Mouse (Mus musculus) midbrain, postnatal 0 days (tissue): Measurements from ENCODE around the gene 2310061I04Rik. TPM values are rescaled to one million over a fixed set of nuclear protein-coding genes. Genes with fewer than 3 reads are reported as not detected.

Source experiments
- ATAC-seq: fragments of 200-750 bp; cut with Nextera tagmentation; 2 replicates; pipeline ENCODE4 v1.8.0; 2017; ENCODE audit warnings: moderate number of reproducible peaks, mild to moderate bottlenecking, moderate TSS enrichment, moderate library complexity; ENCODE audit not compliant: low FRiP score
- DNase-seq: peaks from one replicate; pipeline ENCODE4 v3.0.0-alpha.2; 2015; ENCODE audit warnings: low spot score
- H3K27ac ChIP-seq: fragments of 300-500 bp; sonication (generic); 2 replicates; pipeline ENCODE4 v1.5.1; 2014; ENCODE audit warnings: low read depth, mild to moderate bottlenecking, low read length, mixed read lengths
- H3K27me3 ChIP-seq: fragments of 300-500 bp; sonication (generic); 2 replicates; pipeline ENCODE4 v1.6.1; 2014; ENCODE audit warnings: low read length, control low read depth, mixed read lengths; ENCODE audit not compliant: insufficient read depth
- H3K36me3 ChIP-seq: fragments of 300-500 bp; sonication (generic); 2 replicates; pipeline ENCODE4 v1.6.1; 2014; ENCODE audit warnings: low read length, control low read depth, mixed read lengths; ENCODE audit not compliant: insufficient read depth
- H3K4me1 ChIP-seq: fragments of 300-500 bp; sonication (generic); 2 replicates; pipeline ENCODE4 v1.6.1; 2014; ENCODE audit warnings: mild to moderate bottlenecking, control low read depth, antibody characterized with exemption, low read length, mixed read lengths; ENCODE audit not compliant: insufficient read depth
- H3K4me2 ChIP-seq: fragments of 300-500 bp; sonication (generic); 2 replicates; pipeline ENCODE4 v1.6.1; 2014; ENCODE audit warnings: low read depth, mild to moderate bottlenecking, low read length, mixed read lengths; ENCODE audit not compliant: poor library complexity, severe bottlenecking
- H3K4me3 ChIP-seq: fragments of 300-500 bp; sonication (generic); 2 replicates; pipeline ENCODE4 v1.5.1; 2014; ENCODE audit warnings: low read depth, mild to moderate bottlenecking, low read length, moderate library complexity
- H3K9ac ChIP-seq: fragments of 300-500 bp; sonication (generic); replicated peaks from 2 replicates; pipeline ENCODE4 v1.6.1; 2014; ENCODE audit warnings: mild to moderate bottlenecking, low read length, moderate library complexity, mixed read lengths; ENCODE audit not compliant: poor library complexity, severe bottlenecking
- H3K9me3 ChIP-seq: fragments of 300-500 bp; sonication (generic); 2 replicates; pipeline ENCODE4 v1.6.1; 2016; ENCODE audit warnings: low read length, control low read depth
- CTCF ChIP-seq: IDR thresholded peaks from 2 replicates; pipeline ENCODE4 v1.5.1; 2016; ENCODE audit warnings: antibody characterized with exemption, mild to moderate bottlenecking
- WGBS: fragments of 180-500 bp; shearing (Covaris S2); extraction: QIAGEN DNeasy Blood & Tissue Kit; methylation state at CpG from one replicate; pipeline ENCODE4 v1.1.7; 2014; 5-methylcytosine and 5-hydroxymethylcytosine counted together
- polyA plus RNA-seq: library from polyadenylated mRNA; unstranded; fragments of >200 nt; fragmentation: Nextera tagmentation; extraction: Ambion mirVana; gene quantifications from 2 replicates; pipeline ENCODE4 v1.2.1, GENCODE M21; 2015
- total RNA-seq: library from RNA; depleted of rRNA; stranded (reverse); fragments of >200 nt; gene quantifications from 2 replicates; pipeline ENCODE4 v1.2.3, GENCODE M21; 2014

2310061I04Rik gene
- total and polyA plus RNA-seq, 2 experiments from 2014 or later, result 47.7 to 88.3 TPM

DNA sequence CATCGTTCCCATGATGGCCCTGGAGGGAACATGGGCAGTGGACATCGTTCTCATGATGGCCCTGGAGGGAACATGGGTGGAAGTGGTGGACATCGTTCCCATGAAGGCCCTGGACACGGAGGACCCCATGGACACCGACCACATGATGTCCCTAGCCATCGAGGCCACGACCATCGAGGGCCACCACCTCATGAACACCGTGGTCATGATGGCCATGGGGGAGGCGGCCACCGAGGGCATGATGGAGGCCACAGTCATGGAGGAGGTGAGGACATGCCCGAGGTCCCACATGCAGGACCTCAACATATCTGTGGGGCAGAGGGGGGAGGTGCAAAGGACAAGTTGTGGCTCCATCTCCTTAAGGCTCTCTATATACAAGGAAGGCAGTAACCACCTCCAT is 33.4 kb upstream of the 2310061I04Rik start:
- WGBS, result 97% methylated on average over 12 of the region's 12 CpGs
- Histone ChIP-seq H3K4me3 (no peak overlapping the region), H3K9ac (no peak overlapping the region), H3K4me1 (no peaks in the 10 kb centered on the region), H3K4me2 (no peak overlapping the region), H3K27me3 (no peaks in the 10 kb centered on the region), H3K36me3 (peaks cover 41% of the 10 kb centered on the region), H3K9me3 (no peaks in the 10 kb centered on the region), H3K27ac (no peak overlapping the region)
- ATAC-seq (no peak), DNase-seq (no peak)
- TF ChIP-seq CTCF, result no peak

DNA sequence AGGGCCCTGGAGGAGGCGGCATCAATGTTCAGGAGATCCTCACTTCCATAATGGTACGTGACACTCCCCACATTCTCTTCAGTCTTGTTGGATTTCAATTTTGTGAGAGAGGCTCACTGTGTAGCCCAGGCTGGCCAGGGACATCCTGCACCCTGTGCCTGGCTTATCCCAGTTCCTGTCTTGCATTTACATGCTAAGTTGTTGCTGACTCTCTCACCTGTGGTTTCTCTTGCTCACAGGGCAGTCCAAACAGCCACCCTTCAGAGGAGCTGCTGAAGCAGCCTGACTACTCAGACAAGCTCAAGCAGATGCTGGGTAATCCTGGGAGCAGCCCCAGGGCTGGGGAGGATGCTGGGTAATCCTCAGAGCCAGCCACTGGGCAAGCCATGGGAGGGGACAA is 32.3 kb upstream of the 2310061I04Rik start:
- no peak for ATAC-seq
- Histone ChIP-seq H3K27ac (no peak overlapping the region), H3K4me2 (no peak overlapping the region), H3K9ac (no peak overlapping the region), H3K36me3 (peaks cover 49% of the 10 kb centered on the region), H3K4me3 (no peak overlapping the region), H3K9me3 (no peaks in the 10 kb centered on the region), H3K27me3 (no peaks in the 10 kb centered on the region), H3K4me1 (no peaks in the 10 kb centered on the region)
- WGBS, result 100% methylated on average over 2 of the region's 2 CpGs
- no peak for DNase-seq
- TF ChIP-seq CTCF, result no peak

DNA sequence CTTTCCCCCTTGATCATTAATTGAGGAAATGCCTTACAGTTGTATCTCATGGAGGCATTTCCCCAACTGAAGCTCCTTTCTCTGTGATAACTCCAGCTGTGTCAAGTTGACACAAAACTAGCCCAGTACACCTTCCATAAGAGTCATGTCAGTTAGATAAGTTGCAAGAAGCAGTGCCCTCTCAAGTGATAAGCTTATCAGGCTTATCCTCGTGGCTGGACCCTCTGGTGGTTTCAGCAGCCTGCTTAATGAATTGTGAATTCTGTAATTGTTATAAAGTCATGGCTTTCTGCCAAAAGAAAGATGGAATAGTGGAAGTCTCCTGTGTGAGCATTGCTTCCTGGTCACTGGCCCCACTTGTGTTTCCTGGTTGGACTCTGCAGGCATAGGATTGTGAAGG is 30.2 kb upstream of the 2310061I04Rik start:
- Histone ChIP-seq H3K27ac (no peak overlapping the region), H3K4me1 (no peaks in the 10 kb centered on the region), H3K36me3 (peaks cover 61% of the 10 kb centered on the region), H3K27me3 (no peaks in the 10 kb centered on the region), H3K4me2 (no peak overlapping the region), H3K9ac (no peak overlapping the region), H3K4me3 (no peak overlapping the region), H3K9me3 (no peaks in the 10 kb centered on the region)
- DNase-seq (no peak), ATAC-seq (no peak)
- TF ChIP-seq CTCF, result no peak
- 65% methylated on average over 1 of the region's 1 CpGs for WGBS

DNA sequence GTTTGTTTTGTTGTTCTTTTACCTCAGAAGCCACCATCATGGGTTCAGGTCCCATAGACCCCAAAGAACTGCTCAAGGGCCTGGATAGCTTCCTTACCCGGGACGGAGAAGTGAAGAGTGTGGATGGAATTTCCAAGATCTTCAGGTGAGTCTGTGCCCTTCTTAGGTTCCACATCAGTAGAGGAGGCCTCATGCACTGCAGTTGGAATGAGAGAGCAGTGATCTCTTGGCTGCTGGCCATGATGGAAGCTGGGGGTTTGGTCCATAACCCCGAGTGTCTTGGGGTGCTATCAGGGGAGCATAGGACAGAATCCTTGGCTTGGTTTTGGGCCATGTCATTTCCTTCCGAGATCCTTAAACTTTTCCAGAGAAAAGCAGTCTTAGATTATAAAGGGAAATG is 26.1 kb upstream of the 2310061I04Rik start:
- ATAC-seq, result no peak
- Histone ChIP-seq H3K27ac (no peak overlapping the region), H3K27me3 (no peaks in the 10 kb centered on the region), H3K4me1 (peaks cover 11% of the 10 kb centered on the region; the same call in 1 of the 2 replicates), H3K4me2 (no peak overlapping the region), H3K9me3 (no peaks in the 10 kb centered on the region), H3K36me3 (peaks cover 40% of the 10 kb centered on the region), H3K4me3 (no peak overlapping the region), H3K9ac (no peak overlapping the region)
- WGBS, result 95% methylated on average over 4 of the region's 4 CpGs
- TF ChIP-seq CTCF, result no peak
- no peak for DNase-seq

DNA sequence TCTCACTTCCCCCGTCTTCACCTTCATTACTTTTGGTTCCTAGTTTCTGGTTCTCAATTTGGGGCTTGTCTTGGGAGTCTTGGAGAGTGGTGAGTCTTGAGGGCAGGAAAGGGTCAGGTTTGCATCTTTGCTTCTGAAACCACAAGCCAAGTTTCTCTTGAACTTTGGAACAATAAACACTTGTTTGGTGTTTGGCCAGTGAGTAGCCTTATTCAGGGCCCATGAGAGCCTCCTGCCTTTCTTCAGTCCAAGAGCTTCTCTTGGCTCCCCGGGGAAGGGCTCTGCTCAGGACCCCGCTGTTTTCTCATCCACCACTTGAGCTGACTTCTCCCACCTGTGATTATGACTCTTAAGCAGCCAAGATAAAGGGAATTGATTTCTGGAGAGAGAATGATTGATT is 25.3 kb upstream of the 2310061I04Rik start:
- H3K27ac ChIP-seq, result no peak overlapping the region
- DNase-seq (no peak), ATAC-seq (no peak)
- H3K4me1 ChIP-seq, result peaks cover 11% of the 10 kb centered on the region; the same call in 1 of the 2 replicates
- H3K36me3 ChIP-seq, result peaks cover 33% of the 10 kb centered on the region
- TF ChIP-seq CTCF, result no peak
- no peak overlapping the region for H3K4me2 ChIP-seq
- H3K9me3 ChIP-seq, result no peaks in the 10 kb centered on the region
- WGBS, result 83% methylated on average over 3 of the region's 3 CpGs
- no peaks in the 10 kb centered on the region for H3K27me3 ChIP-seq
- no peak overlapping the region for H3K9ac ChIP-seq
- no peak overlapping the region for H3K4me3 ChIP-seq

DNA sequence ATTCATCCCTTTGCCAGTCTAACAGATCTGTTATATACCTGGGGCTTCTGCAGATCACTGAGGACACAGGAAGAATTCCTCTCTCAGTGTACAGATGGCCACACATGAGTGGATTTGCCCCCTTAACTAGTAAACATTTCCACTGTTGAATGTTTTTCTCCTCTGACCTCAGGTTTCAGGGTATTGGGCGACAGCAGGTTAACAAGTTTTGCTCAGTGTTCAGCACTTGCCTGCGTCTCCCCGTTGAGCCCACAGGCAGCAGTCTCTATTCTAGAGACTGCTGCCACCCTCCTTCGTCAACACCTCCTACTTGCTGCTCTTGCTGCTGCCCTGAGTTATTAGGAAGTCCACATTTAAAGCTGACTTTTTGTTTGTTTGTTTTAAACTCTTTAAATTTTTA is 24.5 kb upstream of the 2310061I04Rik start:
- no peak overlapping the region for H3K4me2 ChIP-seq
- H3K27ac ChIP-seq, result no peak overlapping the region

More for the DNA sequence above, 24.5 kb upstream of the 2310061I04Rik start:
- WGBS, result 81% methylated on average over 4 of the region's 4 CpGs
- H3K36me3 ChIP-seq, result peaks cover 28% of the 10 kb centered on the region
- H3K27me3 ChIP-seq, result no peaks in the 10 kb centered on the region
- H3K9ac ChIP-seq, result 0 out of 2 replicates have a peak overlapping the region, but pooled peaks have one; percentile 36
- ATAC-seq (no peak), DNase-seq (no peak)
- H3K9me3 ChIP-seq, result no peaks in the 10 kb centered on the region
- no peak for TF ChIP-seq CTCF
- H3K4me3 ChIP-seq, result no peak overlapping the region
- peaks cover 11% of the 10 kb centered on the region; the same call in 1 of the 2 replicates for H3K4me1 ChIP-seq
